23 mouse cellular contexts compared by ENCODE assay signal in genomic region chr11:95015484-95015883, GRCm38 (mm10). TPM values are rescaled to one million over a fixed set of nuclear protein-coding genes. Genes with fewer than 3 reads are reported as not detected.
A peak's percentile ranks its signal among the peaks of the same experiment; 100 is the strongest.
DNase-seq lines count a peak whose midpoint lies in the region; ATAC-seq lines count a peak whose summit lies in the region.
"Had no signal": no experiment of that assay in that cellular context is flagged by ENCODE, and none has a peak within 500 bp of the region (broad histone marks: within the 10 kb centered on the region; RNA-seq: fewer than 3 reads in every experiment).

No protein-coding gene starts in this region.

- H3K27me3 ChIP-seq in embryonic facial prominence, embryonic 13.5 days: no peaks in the 10 kb centered on the region
- H3K27me3 ChIP-seq in embryonic facial prominence, embryonic 10.5 days (replicated peaks; ENCODE audit: low read depth, poor library complexity, severe bottlenecking): peaks cover 23% of the 10 kb centered on the region
- H3K27me3 ChIP-seq in heart, embryonic 16.5 days (ENCODE audit: control insufficient read depth, insufficient read depth, low read length): peaks cover 12% of the 10 kb centered on the region
- peaks cover 25% of the 10 kb centered on the region for H3K27me3 ChIP-seq in midbrain, embryonic 10.5 days (ENCODE audit: low read depth, poor library complexity, severe bottlenecking)
- no peaks in the 10 kb centered on the region for H3K27me3 ChIP-seq in midbrain, embryonic 14.5 days (ENCODE audit: control insufficient read depth, insufficient read depth, low read length)
- no peaks in the 10 kb centered on the region for H3K27me3 ChIP-seq in midbrain, embryonic 16.5 days (ENCODE audit: control insufficient read depth, insufficient read depth, low read depth, low read length)
- H3K27me3 ChIP-seq: forebrain, embryonic 15.5 days; intestine, embryonic 15.5 days; limb, embryonic 15.5 days had no signal

- DNase-seq in embryonic facial prominence, embryonic 10.5 days (ENCODE audit: low spot score): no peak
- DNase-seq in heart, postnatal 14 days: no peak
- DNase-seq in midbrain, embryonic 10.5 days (ENCODE audit: low spot score): no peak
- DNase-seq in midbrain, embryonic 14.5 days: no peak
- DNase-seq in retina, postnatal 1 day: no peak
- DNase-seq: adrenal gland, adult 2 months; cerebellum, adult 9-11 months; gastrocnemius, postnatal 36 days; kidney, postnatal 4 days; right cerebral cortex, postnatal 4 days; thymus, postnatal 36 days had no signal

- ATAC-seq in embryonic facial prominence, embryonic 13.5 days (ENCODE audit: insufficient number of reproducible peaks, insufficient read depth, low FRiP score, low TSS enrichment, low read depth): no peak
- ATAC-seq in heart, embryonic 16.5 days (replicated peaks; ENCODE audit: extremely low read depth, insufficient read depth, low FRiP score): peak; percentile 59; the same call in 1 of the 2 replicates
- no peak for ATAC-seq in midbrain, embryonic 14.5 days (ENCODE audit: low FRiP score, low TSS enrichment)
- ATAC-seq in midbrain, embryonic 16.5 days: no peak
- ATAC-seq: CD4-positive, CD25-positive, alpha-beta regulatory T cell, adult 4 months; forebrain, embryonic 15.5 days; intestine, embryonic 15.5 days had no signal

- no peak overlapping the region for H3K27ac ChIP-seq in embryonic facial prominence, embryonic 13.5 days
- no peak overlapping the region for H3K27ac ChIP-seq in embryonic facial prominence, embryonic 10.5 days (replicated peaks)
- no peak overlapping the region for H3K27ac ChIP-seq in heart, embryonic 16.5 days (ENCODE audit: low read length)
- peak overlapping the region; percentile 33 for H3K27ac ChIP-seq in midbrain, embryonic 10.5 days (replicated peaks)
- H3K27ac ChIP-seq in midbrain, embryonic 14.5 days (replicated peaks; ENCODE audit: low read depth, low read length): no peak overlapping the region
- no peak overlapping the region for H3K27ac ChIP-seq in midbrain, embryonic 16.5 days (ENCODE audit: low read length)
- H3K27ac ChIP-seq: forebrain, embryonic 15.5 days; hindbrain, embryonic 14.5 days; intestine, embryonic 15.5 days; limb, embryonic 15.5 days had no signal

- H3K9ac ChIP-seq in embryonic facial prominence, embryonic 13.5 days: peak overlapping the region; percentile 32; the same call in 1 of the 2 replicates
- no peak overlapping the region for H3K9ac ChIP-seq in heart, embryonic 16.5 days (ENCODE audit: low read length)
- no peak overlapping the region for H3K9ac ChIP-seq in midbrain, embryonic 14.5 days (replicated peaks; ENCODE audit: low read length)
- H3K9ac ChIP-seq in midbrain, embryonic 16.5 days (ENCODE audit: low read depth, low read length): 0 out of 2 replicates have a peak overlapping the region, but pooled peaks have one; percentile 34
- H3K9ac ChIP-seq: forebrain, embryonic 15.5 days; hindbrain, embryonic 14.5 days; intestine, embryonic 15.5 days; limb, embryonic 15.5 days had no signal

- H3K36me3 ChIP-seq in embryonic facial prominence, embryonic 13.5 days: peaks cover 69% of the 10 kb centered on the region
- peaks cover 79% of the 10 kb centered on the region for H3K36me3 ChIP-seq in embryonic facial prominence, embryonic 10.5 days (replicated peaks)
- no peaks in the 10 kb centered on the region for H3K36me3 ChIP-seq in heart, embryonic 16.5 days (ENCODE audit: control insufficient read depth, insufficient read depth)
- H3K36me3 ChIP-seq in midbrain, embryonic 10.5 days: peaks cover 78% of the 10 kb centered on the region
- H3K36me3 ChIP-seq in midbrain, embryonic 14.5 days (ENCODE audit: control insufficient read depth, insufficient read depth, low read length): peaks cover 62% of the 10 kb centered on the region
- H3K36me3 ChIP-seq in midbrain, embryonic 16.5 days (ENCODE audit: control insufficient read depth, insufficient read depth, low read length): peaks cover 30% of the 10 kb centered on the region
- H3K36me3 ChIP-seq: intestine, embryonic 15.5 days had no signal

- peaks cover 31% of the 10 kb centered on the region for H3K4me1 ChIP-seq in embryonic facial prominence, embryonic 13.5 days
- peaks cover 33% of the 10 kb centered on the region for H3K4me1 ChIP-seq in embryonic facial prominence, embryonic 10.5 days
- peaks cover 14% of the 10 kb centered on the region for H3K4me1 ChIP-seq in heart, embryonic 16.5 days (ENCODE audit: control insufficient read depth, insufficient read depth, low read length)
- peaks cover 36% of the 10 kb centered on the region for H3K4me1 ChIP-seq in midbrain, embryonic 10.5 days
- peaks cover 37% of the 10 kb centered on the region for H3K4me1 ChIP-seq in midbrain, embryonic 14.5 days (ENCODE audit: control insufficient read depth, insufficient read depth, low read length)
- H3K4me1 ChIP-seq in midbrain, embryonic 16.5 days (ENCODE audit: control insufficient read depth, insufficient read depth, low read length): peaks cover 31% of the 10 kb centered on the region

- no peak overlapping the region for H3K4me3 ChIP-seq in embryonic facial prominence, embryonic 13.5 days
- H3K4me3 ChIP-seq in embryonic facial prominence, embryonic 10.5 days: no peak overlapping the region
- H3K4me3 ChIP-seq in heart, embryonic 16.5 days (ENCODE audit: low read length): no peak overlapping the region
- H3K4me3 ChIP-seq in midbrain, embryonic 10.5 days: no peak overlapping the region
- H3K4me3 ChIP-seq in midbrain, embryonic 14.5 days (replicated peaks; ENCODE audit: low read depth, low read length): no peak overlapping the region
- no peak overlapping the region for H3K4me3 ChIP-seq in midbrain, embryonic 16.5 days (ENCODE audit: low read depth, low read length)
- H3K4me3 ChIP-seq: forebrain, embryonic 15.5 days; intestine, embryonic 15.5 days; limb, embryonic 15.5 days had no signal

- 78% methylated on average over 3 of the region's 3 CpGs for WGBS in embryonic facial prominence, embryonic 13.5 days
- 69% methylated on average over 3 of the region's 3 CpGs for WGBS in embryonic facial prominence, embryonic 10.5 days
- 55% methylated on average over 3 of the region's 3 CpGs for WGBS in heart, embryonic 16.5 days
- WGBS in midbrain, embryonic 10.5 days: 83% methylated on average over 3 of the region's 3 CpGs
- 77% methylated on average over 3 of the region's 3 CpGs for WGBS in midbrain, embryonic 14.5 days
- 72% methylated on average over 3 of the region's 3 CpGs for WGBS in midbrain, embryonic 16.5 days

- H3K9me3 ChIP-seq in embryonic facial prominence, embryonic 13.5 days: no peaks in the 10 kb centered on the region
- no peaks in the 10 kb centered on the region for H3K9me3 ChIP-seq in embryonic facial prominence, embryonic 10.5 days
- no peaks in the 10 kb centered on the region for H3K9me3 ChIP-seq in heart, embryonic 16.5 days (replicated peaks; ENCODE audit: control insufficient read depth, low read length)
- H3K9me3 ChIP-seq in midbrain, embryonic 10.5 days (replicated peaks): no peaks in the 10 kb centered on the region
- no peaks in the 10 kb centered on the region for H3K9me3 ChIP-seq in midbrain, embryonic 14.5 days (ENCODE audit: control insufficient read depth, low read length)
- no peaks in the 10 kb centered on the region for H3K9me3 ChIP-seq in midbrain, embryonic 16.5 days (replicated peaks; ENCODE audit: control insufficient read depth, low read length, poor library complexity, severe bottlenecking)
- H3K9me3 ChIP-seq: forebrain, embryonic 15.5 days; intestine, embryonic 15.5 days; limb, embryonic 15.5 days had no signal

- intact Hi-C loops in heart, postnatal 14 days (cut with DNase I): no loop called here

- H3K4me2 ChIP-seq in embryonic facial prominence, embryonic 13.5 days: no peak overlapping the region
- H3K4me2 ChIP-seq in heart, embryonic 16.5 days (ENCODE audit: low read depth, low read length): no peak overlapping the region
- H3K4me2 ChIP-seq in midbrain, embryonic 14.5 days (ENCODE audit: low read length): no peak overlapping the region
- no peak overlapping the region for H3K4me2 ChIP-seq in midbrain, embryonic 16.5 days (ENCODE audit: low read length)
- H3K4me2 ChIP-seq: forebrain, embryonic 15.5 days; hindbrain, embryonic 14.5 days; intestine, embryonic 15.5 days; limb, embryonic 15.5 days had no signal

RNA-seq across cellular contexts. Expression of gene Samd14, which starts 5.8 kb away (rescaled TPM):
- 36.2 and 36.8 TPM in 2 replicates for polyA plus RNA-seq in embryonic facial prominence, embryonic 13.5 days (2015; fragmentation: Nextera tagmentation; extraction: Ambion mirVana)
- 35.5 and 42.5 TPM in 2 replicates for polyA plus RNA-seq in embryonic facial prominence, embryonic 10.5 days (2016; fragmentation: Nextera tagmentation; extraction: Ambion mirVana)
- 8.6 and 9.0 TPM in 2 replicates for polyA plus RNA-seq in heart, embryonic 16.5 days (2015; fragmentation: Nextera tagmentation; extraction: Ambion mirVana)
- 1 to 10 TPM; 2.2 TPM for total RNA-seq in heart, postnatal 14 days (2021)
- 40.8 and 58.6 TPM in 2 replicates for polyA plus RNA-seq in midbrain, embryonic 10.5 days (2016; fragmentation: Nextera tagmentation; extraction: Ambion mirVana)
- polyA plus RNA-seq in midbrain, embryonic 14.5 days (2014; fragmentation: Nextera tagmentation; extraction: Ambion mirVana): 135 and 152 TPM in 2 replicates
- 164 and 171 TPM in 2 replicates for polyA plus RNA-seq in midbrain, embryonic 16.5 days (2015; fragmentation: Nextera tagmentation; extraction: Ambion mirVana)

RNA-seq across cellular contexts. Expression of gene Ppp1r9b, which starts 24.6 kb away (rescaled TPM):
- polyA plus RNA-seq in embryonic facial prominence, embryonic 13.5 days (2015; fragmentation: Nextera tagmentation; extraction: Ambion mirVana): 13.2 and 13.5 TPM in 2 replicates
- polyA plus RNA-seq in embryonic facial prominence, embryonic 10.5 days (2016; fragmentation: Nextera tagmentation; extraction: Ambion mirVana): 8.3 and 9.4 TPM in 2 replicates
- 5.8 and 6.4 TPM in 2 replicates for polyA plus RNA-seq in heart, embryonic 16.5 days (2015; fragmentation: Nextera tagmentation; extraction: Ambion mirVana)
- total RNA-seq in heart, postnatal 14 days (2021): 10 to 100 TPM; 50.5 to 52.1 TPM
- 8.6 and 9.0 TPM in 2 replicates for polyA plus RNA-seq in midbrain, embryonic 10.5 days (2016; fragmentation: Nextera tagmentation; extraction: Ambion mirVana)
- 27.1 and 27.6 TPM in 2 replicates for polyA plus RNA-seq in midbrain, embryonic 14.5 days (2014; fragmentation: Nextera tagmentation; extraction: Ambion mirVana)
- polyA plus RNA-seq in midbrain, embryonic 16.5 days (2015; fragmentation: Nextera tagmentation; extraction: Ambion mirVana): 18.4 and 19.4 TPM in 2 replicates

RNA-seq across cellular contexts. Expression of gene Pdk2, which starts 25.7 kb away (rescaled TPM):
- polyA plus RNA-seq in embryonic facial prominence, embryonic 13.5 days (2015; fragmentation: Nextera tagmentation; extraction: Ambion mirVana): 33.2 and 33.7 TPM in 2 replicates
- 12.9 and 16.0 TPM in 2 replicates for polyA plus RNA-seq in embryonic facial prominence, embryonic 10.5 days (2016; fragmentation: Nextera tagmentation; extraction: Ambion mirVana)
- 141 and 148 TPM in 2 replicates for polyA plus RNA-seq in heart, embryonic 16.5 days (2015; fragmentation: Nextera tagmentation; extraction: Ambion mirVana)
- total RNA-seq in heart, postnatal 14 days (2021): 100 to 1,000 TPM; 297 to 326 TPM
- 9.7 and 15.3 TPM in 2 replicates for polyA plus RNA-seq in midbrain, embryonic 10.5 days (2016; fragmentation: Nextera tagmentation; extraction: Ambion mirVana)
- polyA plus RNA-seq in midbrain, embryonic 14.5 days (2014; fragmentation: Nextera tagmentation; extraction: Ambion mirVana): 21.5 and 22.7 TPM in 2 replicates
- polyA plus RNA-seq in midbrain, embryonic 16.5 days (2015; fragmentation: Nextera tagmentation; extraction: Ambion mirVana): 24.1 and 27.5 TPM in 2 replicates

RNA-seq across cellular contexts. Expression of gene Sgca, which starts 39.4 kb away (rescaled TPM):
- polyA plus RNA-seq in embryonic facial prominence, embryonic 13.5 days (2015; fragmentation: Nextera tagmentation; extraction: Ambion mirVana): 1.1 and 1.5 TPM in 2 replicates
- 0.17 TPM in 1 of 2 replicates, not detected in the other for polyA plus RNA-seq in embryonic facial prominence, embryonic 10.5 days (2016; fragmentation: Nextera tagmentation; extraction: Ambion mirVana)
- polyA plus RNA-seq in heart, embryonic 16.5 days (2015; fragmentation: Nextera tagmentation; extraction: Ambion mirVana): 27.9 and 29.4 TPM in 2 replicates
- 100 to 1,000 TPM; 135 to 139 TPM for total RNA-seq in heart, postnatal 14 days (2021)
- polyA plus RNA-seq in midbrain, embryonic 10.5 days (2016; fragmentation: Nextera tagmentation; extraction: Ambion mirVana): 0.20 TPM in 1 of 2 replicates, not detected in the other
- not detected in 2 replicates for polyA plus RNA-seq in midbrain, embryonic 14.5 days (2014; fragmentation: Nextera tagmentation; extraction: Ambion mirVana)
- 0.20 TPM in 1 of 2 replicates, not detected in the other for polyA plus RNA-seq in midbrain, embryonic 16.5 days (2015; fragmentation: Nextera tagmentation; extraction: Ambion mirVana)
- total RNA-seq: adrenal gland, adult 2 months; MEL had no signal
- polyA plus RNA-seq: CD4-positive, CD25-positive, alpha-beta regulatory T cell, adult 4 months; forebrain, embryonic 15.5 days; intestine, embryonic 15.5 days; neural tube, embryonic 14.5 days had no signal

RNA-seq across cellular contexts. Expression of gene Hils1, which starts 48.1 kb away (rescaled TPM):
- not detected in 2 replicates for polyA plus RNA-seq in embryonic facial prominence, embryonic 13.5 days (2015; fragmentation: Nextera tagmentation; extraction: Ambion mirVana)
- not detected in 2 replicates for polyA plus RNA-seq in embryonic facial prominence, embryonic 10.5 days (2016; fragmentation: Nextera tagmentation; extraction: Ambion mirVana)
- polyA plus RNA-seq in heart, embryonic 16.5 days (2015; fragmentation: Nextera tagmentation; extraction: Ambion mirVana): 0.33 TPM in 1 of 2 replicates, not detected in the other
- total RNA-seq in heart, postnatal 14 days (2021): not detected
- not detected in 2 replicates for polyA plus RNA-seq in midbrain, embryonic 10.5 days (2016; fragmentation: Nextera tagmentation; extraction: Ambion mirVana)
- not detected in 2 replicates for polyA plus RNA-seq in midbrain, embryonic 14.5 days (2014; fragmentation: Nextera tagmentation; extraction: Ambion mirVana)
- not detected in 2 replicates for polyA plus RNA-seq in midbrain, embryonic 16.5 days (2015; fragmentation: Nextera tagmentation; extraction: Ambion mirVana)
- total RNA-seq: adrenal gland, adult 2 months; gastrocnemius, postnatal 36 days; layer of hippocampus, postnatal 10 days; MEL had no signal
- polyA plus RNA-seq: adrenal gland, adult 2 months; CD4-positive, CD25-positive, alpha-beta regulatory T cell, adult 4 months; forebrain, embryonic 15.5 days; hindbrain, embryonic 14.5 days; intestine, embryonic 15.5 days; kidney, embryonic 14.5 days; limb, embryonic 15.5 days; neural tube, embryonic 14.5 days had no signal

Comparison
In these comparisons a context has a peak if more than half of its experiments do, and no peak if none do; other contexts are left out.
1. H3K9ac ChIP-seq: peak in embryonic facial prominence, embryonic 13.5 days (single experiment) and midbrain, embryonic 16.5 days (single experiment); none in heart, embryonic 16.5 days (single experiment) and midbrain, embryonic 14.5 days (single experiment).